Mouse (Mus musculus): Measurements from ENCODE around the gene 1700019N19Rik. TPM values are rescaled to one million over a fixed set of nuclear protein-coding genes. Genes with fewer than 3 reads are reported as not detected.

Gene 1700019N19Rik
- polyA plus RNA-seq (2015; fragmentation: Nextera tagmentation; extraction: Ambion mirVana), result not detected in 2 replicates

DNA sequence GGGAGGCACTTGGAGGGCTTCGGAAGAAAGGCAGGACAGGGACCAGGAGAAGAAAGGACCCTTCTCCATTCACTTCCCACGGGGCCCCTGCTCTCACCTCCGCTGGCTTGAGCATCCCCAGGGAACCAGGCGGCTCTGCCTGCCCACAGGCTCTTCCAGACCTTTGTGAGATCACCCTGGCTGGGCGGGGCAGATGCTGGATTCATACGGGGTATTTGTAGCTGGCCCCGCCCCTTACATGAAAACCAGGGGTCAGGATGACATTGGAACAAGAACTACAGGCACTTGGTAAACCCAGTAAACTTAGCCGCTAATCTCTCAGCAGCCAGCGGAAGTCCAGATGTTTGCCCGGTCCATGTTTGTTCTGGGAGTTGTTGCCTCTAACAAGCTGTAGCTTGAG lies at the start of gene 1700019N19Rik:
Gene 1700019N19Rik, minus strand, starts transcription at position 178 of the 400 bp plus-strand sequence.
- Histone ChIP-seq H3K4me1 (replicated peaks; ENCODE audit: control insufficient read depth, insufficient read depth, low read length) (peaks cover 3% of the 10 kb centered on the region), H3K27me3 (replicated peaks; ENCODE audit: control insufficient read depth, insufficient read depth, low read length) (no peaks in the 10 kb centered on the region), H3K4me3 (replicated peaks; ENCODE audit: low read length) (no peak within 1 kb of the TSS), H3K27ac (ENCODE audit: low read length) (no peak within 1 kb of the TSS), H3K9ac (replicated peaks; ENCODE audit: low read depth, low read length) (no peak within 1 kb of the TSS), H3K36me3 (ENCODE audit: control insufficient read depth, insufficient read depth) (peaks cover 7% of the 10 kb centered on the region; the same call in 1 of the 2 replicates), H3K9me3 (ENCODE audit: control insufficient read depth, low read length) (no peaks in the 10 kb centered on the region), H3K4me2 (ENCODE audit: low read length) (no peak within 1 kb of the TSS)
- ATAC-seq, result no peak
- WGBS, result 56% methylated on average over 10 of the region's 10 CpGs

GRCm38 (mm10) chr19:58843606-58844005 lies 49.3 kb upstream of the 1700019N19Rik start:
- Histone ChIP-seq H3K4me2 (ENCODE audit: low read length) (no peak overlapping the region), H3K27ac (ENCODE audit: low read length) (no peak overlapping the region), H3K27me3 (replicated peaks; ENCODE audit: control insufficient read depth, insufficient read depth, low read length) (no peaks in the 10 kb centered on the region), H3K4me3 (replicated peaks; ENCODE audit: low read length) (no peak overlapping the region), H3K9ac (replicated peaks; ENCODE audit: low read depth, low read length) (no peak overlapping the region), H3K4me1 (replicated peaks; ENCODE audit: control insufficient read depth, insufficient read depth, low read length) (peaks cover 32% of the 10 kb centered on the region), H3K36me3 (ENCODE audit: control insufficient read depth, insufficient read depth) (no peaks in the 10 kb centered on the region), H3K9me3 (ENCODE audit: control insufficient read depth, low read length) (no peaks in the 10 kb centered on the region)
- 0 out of 2 replicates have a peak, but pooled peaks have one; percentile 3 for ATAC-seq
- WGBS, result 72% methylated on average over 3 of the region's 3 CpGs

DNA sequence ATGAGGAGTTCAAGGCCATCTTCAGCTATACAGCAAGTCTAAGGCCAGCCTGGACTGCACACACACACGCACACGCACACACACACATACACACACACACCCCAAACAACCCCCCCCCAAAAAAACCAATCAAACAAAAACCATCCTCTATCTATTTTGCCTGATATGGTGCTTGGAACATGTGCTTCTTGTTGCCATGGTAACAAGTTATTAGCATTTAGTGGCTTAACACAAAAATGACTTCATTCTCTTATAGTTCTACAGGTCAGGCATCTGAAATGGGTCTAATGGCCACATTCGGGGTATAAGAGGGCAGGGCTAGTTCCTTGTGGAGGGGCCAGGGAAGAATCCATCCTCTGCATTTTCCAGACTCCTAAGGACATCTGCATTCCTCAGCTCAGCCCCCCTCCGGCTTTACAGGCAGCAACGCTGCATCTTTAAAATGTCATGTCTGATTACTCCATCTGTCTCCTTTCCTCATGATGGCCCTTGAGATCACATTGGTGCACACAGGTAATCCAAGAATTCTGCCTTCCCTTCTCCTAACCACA lies 46.5 kb upstream of the 1700019N19Rik start:
- Histone ChIP-seq H3K36me3 (ENCODE audit: control insufficient read depth, insufficient read depth) (no peaks in the 10 kb centered on the region), H3K27ac (ENCODE audit: low read length) (peak overlapping the region; percentile 53), H3K9ac (replicated peaks; ENCODE audit: low read depth, low read length) (no peak overlapping the region), H3K4me1 (replicated peaks; ENCODE audit: control insufficient read depth, insufficient read depth, low read length) (peaks cover 33% of the 10 kb centered on the region), H3K9me3 (ENCODE audit: control insufficient read depth, low read length) (no peaks in the 10 kb centered on the region), H3K4me3 (replicated peaks; ENCODE audit: low read length) (no peak overlapping the region), H3K27me3 (replicated peaks; ENCODE audit: control insufficient read depth, insufficient read depth, low read length) (no peaks in the 10 kb centered on the region), H3K4me2 (ENCODE audit: low read length) (no peak overlapping the region)
- ATAC-seq, result peak; percentile 16; the same call in 1 of the 2 replicates
- WGBS, result 60% methylated on average over 5 of the region's 5 CpGs

DNA sequence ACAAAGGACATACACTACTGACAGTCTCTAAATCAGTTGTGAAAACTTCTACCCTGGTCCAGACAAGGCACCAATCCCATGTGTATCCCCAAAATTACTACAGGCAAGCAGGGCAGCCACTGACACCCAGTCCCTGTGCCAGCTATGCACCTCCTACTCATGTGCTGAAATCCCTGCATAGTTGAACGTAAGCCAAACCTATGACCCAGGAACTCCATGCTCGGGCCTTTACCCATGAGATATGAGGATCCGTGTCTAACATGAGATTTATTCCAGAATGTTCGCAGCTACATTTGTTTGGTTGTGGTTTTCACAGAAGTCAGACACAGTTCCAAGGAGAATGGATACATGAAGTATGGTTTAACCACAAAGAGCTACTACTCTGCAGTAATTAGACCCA lies 45.5 kb upstream of the 1700019N19Rik start:
- H3K27me3 ChIP-seq (replicated peaks; ENCODE audit: control insufficient read depth, insufficient read depth, low read length), result no peaks in the 10 kb centered on the region
- no peak overlapping the region for H3K9ac ChIP-seq (replicated peaks; ENCODE audit: low read depth, low read length)
- H3K4me3 ChIP-seq (replicated peaks; ENCODE audit: low read length), result no peak overlapping the region
- no peaks in the 10 kb centered on the region for H3K36me3 ChIP-seq (ENCODE audit: control insufficient read depth, insufficient read depth)
- H3K27ac ChIP-seq (ENCODE audit: low read length), result 0 out of 2 replicates have a peak overlapping the region, but pooled peaks have one; percentile 14
- H3K4me1 ChIP-seq (replicated peaks; ENCODE audit: control insufficient read depth, insufficient read depth, low read length), result peaks cover 33% of the 10 kb centered on the region
- no peaks in the 10 kb centered on the region for H3K9me3 ChIP-seq (ENCODE audit: control insufficient read depth, low read length)
- ATAC-seq, result no peak
- WGBS, result 81% methylated on average over 4 of the region's 4 CpGs
- no peak overlapping the region for H3K4me2 ChIP-seq (ENCODE audit: low read length)

DNA sequence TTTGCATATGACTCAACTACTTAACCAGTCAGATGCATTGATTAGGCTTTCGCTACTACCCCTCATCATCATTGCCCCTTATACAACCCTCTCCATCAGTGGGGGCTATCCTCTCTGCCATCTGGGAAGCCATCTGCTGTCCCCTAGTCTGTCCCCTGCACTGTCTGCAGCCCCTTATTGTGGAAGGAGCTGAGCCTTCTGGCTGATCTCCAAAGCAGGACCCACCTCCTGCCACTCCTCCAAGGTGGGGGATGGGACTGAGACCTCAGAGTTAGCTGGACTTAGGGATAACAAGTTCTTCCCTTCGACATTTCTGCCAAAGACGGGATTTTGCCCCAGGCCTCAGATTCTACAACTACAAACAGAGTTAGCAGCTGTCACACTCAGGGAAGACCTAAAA lies 45.1 kb upstream of the 1700019N19Rik start:
- Histone ChIP-seq H3K4me2 (ENCODE audit: low read length) (no peak overlapping the region), H3K4me3 (replicated peaks; ENCODE audit: low read length) (no peak overlapping the region), H3K27ac (ENCODE audit: low read length) (no peak overlapping the region), H3K36me3 (ENCODE audit: control insufficient read depth, insufficient read depth) (no peaks in the 10 kb centered on the region), H3K9me3 (ENCODE audit: control insufficient read depth, low read length) (no peaks in the 10 kb centered on the region), H3K9ac (replicated peaks; ENCODE audit: low read depth, low read length) (no peak overlapping the region), H3K27me3 (replicated peaks; ENCODE audit: control insufficient read depth, insufficient read depth, low read length) (no peaks in the 10 kb centered on the region), H3K4me1 (replicated peaks; ENCODE audit: control insufficient read depth, insufficient read depth, low read length) (peaks cover 33% of the 10 kb centered on the region)
- 0 out of 2 replicates have a peak, but pooled peaks have one; percentile 43 for ATAC-seq
- 54% methylated on average over 3 of the region's 3 CpGs for WGBS

- H3K4me2 ChIP-seq (ENCODE audit: low read length), result no peak overlapping the region
- H3K36me3 ChIP-seq (ENCODE audit: control insufficient read depth, insufficient read depth), result no peaks in the 10 kb centered on the region
- H3K4me3 ChIP-seq (replicated peaks; ENCODE audit: low read length), result no peak overlapping the region
- no peak overlapping the region for H3K27ac ChIP-seq (ENCODE audit: low read length)
- H3K9me3 ChIP-seq (ENCODE audit: control insufficient read depth, low read length), result no peaks in the 10 kb centered on the region
- no peaks in the 10 kb centered on the region for H3K27me3 ChIP-seq (replicated peaks; ENCODE audit: control insufficient read depth, insufficient read depth, low read length)
- WGBS, result 68% methylated on average over 9 of the region's 9 CpGs
- H3K9ac ChIP-seq (replicated peaks; ENCODE audit: low read depth, low read length), result no peak overlapping the region
- H3K4me1 ChIP-seq (replicated peaks; ENCODE audit: control insufficient read depth, insufficient read depth, low read length), result peaks cover 31% of the 10 kb centered on the region
- no peak for ATAC-seq
Observed at GRCm38 (mm10) chr19:58838706-58839105, 44.4 kb upstream of the 1700019N19Rik start.

DNA sequence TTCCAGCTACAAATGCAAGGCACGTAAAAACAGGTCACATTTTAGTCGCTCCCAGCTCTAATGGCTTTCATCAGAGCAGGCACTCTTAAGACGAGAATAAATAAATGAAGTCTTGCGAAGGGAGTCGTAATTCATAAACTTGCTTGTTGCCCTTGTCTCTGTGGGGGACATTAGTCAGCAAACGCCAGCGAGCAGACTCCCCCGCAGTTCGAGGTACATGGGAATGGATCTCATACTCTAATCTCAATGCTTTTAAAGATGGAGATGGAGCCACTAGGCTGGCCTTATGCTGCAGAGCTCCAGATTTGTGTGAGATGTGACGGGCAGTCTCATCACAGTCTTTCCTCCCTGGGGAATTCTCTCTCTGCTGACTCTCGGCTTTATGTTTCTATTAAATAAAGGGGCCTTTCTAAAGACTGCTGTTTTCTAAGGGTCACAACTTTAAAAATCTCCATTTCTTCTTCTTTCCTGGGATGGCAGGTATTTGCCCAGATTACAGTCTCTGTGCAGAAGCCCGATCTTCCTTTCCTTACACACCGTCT lies 39.4 kb upstream of the 1700019N19Rik start:
- H3K27me3 ChIP-seq (replicated peaks; ENCODE audit: control insufficient read depth, insufficient read depth, low read length), result no peaks in the 10 kb centered on the region
- H3K27ac ChIP-seq (ENCODE audit: low read length), result no peak overlapping the region
- H3K4me2 ChIP-seq (ENCODE audit: low read length), result no peak overlapping the region
- no peaks in the 10 kb centered on the region for H3K9me3 ChIP-seq (ENCODE audit: control insufficient read depth, low read length)
- H3K4me1 ChIP-seq (replicated peaks; ENCODE audit: control insufficient read depth, insufficient read depth, low read length), result peaks cover 34% of the 10 kb centered on the region
- WGBS, result 77% methylated on average over 13 of the region's 13 CpGs
- no peak overlapping the region for H3K9ac ChIP-seq (replicated peaks; ENCODE audit: low read depth, low read length)
- no peak overlapping the region for H3K4me3 ChIP-seq (replicated peaks; ENCODE audit: low read length)
- ATAC-seq, result no peak
- no peaks in the 10 kb centered on the region for H3K36me3 ChIP-seq (ENCODE audit: control insufficient read depth, insufficient read depth)

GRCm38 (mm10) chr19:58832988-58833387 lies 38.7 kb upstream of the 1700019N19Rik start:
- no peaks in the 10 kb centered on the region for H3K36me3 ChIP-seq (ENCODE audit: control insufficient read depth, insufficient read depth)
- ATAC-seq, result no peak
- WGBS, result 85% methylated on average over 2 of the region's 2 CpGs

GRCm38 (mm10) chr19:58831280-58831922 lies 37.1 kb upstream of the 1700019N19Rik start:
- peak; percentile 52 for ATAC-seq
- Histone ChIP-seq H3K4me2 (ENCODE audit: low read length) (no peak overlapping the region), H3K36me3 (ENCODE audit: control insufficient read depth, insufficient read depth) (no peaks in the 10 kb centered on the region), H3K27me3 (replicated peaks; ENCODE audit: control insufficient read depth, insufficient read depth, low read length) (no peaks in the 10 kb centered on the region), H3K27ac (ENCODE audit: low read length) (peak overlapping the region; percentile 96), H3K4me3 (replicated peaks; ENCODE audit: low read length) (no peak overlapping the region), H3K4me1 (replicated peaks; ENCODE audit: control insufficient read depth, insufficient read depth, low read length) (peaks cover 34% of the 10 kb centered on the region), H3K9me3 (ENCODE audit: control insufficient read depth, low read length) (no peaks in the 10 kb centered on the region), H3K9ac (replicated peaks; ENCODE audit: low read depth, low read length) (no peak overlapping the region)
- 41% methylated on average over 9 of the region's 9 CpGs for WGBS

More at GRCm38 (mm10) chr19:58832988-58833387, 38.7 kb upstream of the 1700019N19Rik start:
- no peak overlapping the region for H3K27ac ChIP-seq (ENCODE audit: low read length)
- no peaks in the 10 kb centered on the region for H3K9me3 ChIP-seq (ENCODE audit: control insufficient read depth, low read length)
- H3K4me3 ChIP-seq (replicated peaks; ENCODE audit: low read length), result no peak overlapping the region
- peaks cover 34% of the 10 kb centered on the region for H3K4me1 ChIP-seq (replicated peaks; ENCODE audit: control insufficient read depth, insufficient read depth, low read length)
- H3K4me2 ChIP-seq (ENCODE audit: low read length), result no peak overlapping the region
- no peaks in the 10 kb centered on the region for H3K27me3 ChIP-seq (replicated peaks; ENCODE audit: control insufficient read depth, insufficient read depth, low read length)
- H3K9ac ChIP-seq (replicated peaks; ENCODE audit: low read depth, low read length), result no peak overlapping the region
